Mouse (Mus musculus): ENCODE data around the gene Nipsnap3a.

GRCm38 (mm10) chr4:52986266-52986665, 2.8 kb upstream of the Nipsnap3a start:
- TF ChIP-seq CTCF (IDR thresholded peaks at IDR 0.05; ENCODE audit: low read depth, low read length) (no peak), POLR2A (IDR thresholded peaks at IDR 0.05; ENCODE audit: borderline replicate concordance, low read depth, low read length) (no peak)
